Mouse (Mus musculus): ENCODE measurements at regions not wholly inside any gene's neighbourhood (a gene's known extent, or its start where the extent isn't known, plus 50 kb on each side); places are given as distances from the start of the nearest gene placed in this dataset.
A peak's percentile ranks its signal among the peaks of the same experiment; 100 is the strongest.
"Not testable (repeated sequence)": the region's sequence is repeated elsewhere in the genome, so short reads cannot be mapped to it uniquely, and the experiment has no call there.

- Histone ChIP-seq H3K4me2 (peak overlapping the region; percentile 32), H3K9ac (ENCODE audit: low read depth, low read length) (no peak overlapping the region), H3K4me1 (replicated peaks; ENCODE audit: control insufficient read depth, insufficient read depth, low read length) (no peaks in the 10 kb centered on the region), H3K36me3 (ENCODE audit: control insufficient read depth, insufficient read depth, low read length) (no peaks in the 10 kb centered on the region), H3K4me3 (ENCODE audit: low read depth, low read length) (no peak overlapping the region), H3K27ac (ENCODE audit: low read depth, low read length) (no peak overlapping the region), H3K27me3 (replicated peaks; ENCODE audit: control insufficient read depth, insufficient read depth, low read length) (0 out of 2 replicates have a peak, but pooled peaks cover 2% of the 10 kb centered on the region), H3K9me3 (ENCODE audit: control insufficient read depth, low read length) (no peaks in the 10 kb centered on the region)
- ATAC-seq (replicated peaks; ENCODE audit: low FRiP score) (no peak), DNase-seq (ENCODE audit: low spot score) (peak; percentile 49)
- 32% methylated on average over 16 of the region's 16 CpGs for WGBS
These were observed 206.7 kb upstream of the Zfp703 start for GRCm38 (mm10) chr8:26770424-26770886.

DNA sequence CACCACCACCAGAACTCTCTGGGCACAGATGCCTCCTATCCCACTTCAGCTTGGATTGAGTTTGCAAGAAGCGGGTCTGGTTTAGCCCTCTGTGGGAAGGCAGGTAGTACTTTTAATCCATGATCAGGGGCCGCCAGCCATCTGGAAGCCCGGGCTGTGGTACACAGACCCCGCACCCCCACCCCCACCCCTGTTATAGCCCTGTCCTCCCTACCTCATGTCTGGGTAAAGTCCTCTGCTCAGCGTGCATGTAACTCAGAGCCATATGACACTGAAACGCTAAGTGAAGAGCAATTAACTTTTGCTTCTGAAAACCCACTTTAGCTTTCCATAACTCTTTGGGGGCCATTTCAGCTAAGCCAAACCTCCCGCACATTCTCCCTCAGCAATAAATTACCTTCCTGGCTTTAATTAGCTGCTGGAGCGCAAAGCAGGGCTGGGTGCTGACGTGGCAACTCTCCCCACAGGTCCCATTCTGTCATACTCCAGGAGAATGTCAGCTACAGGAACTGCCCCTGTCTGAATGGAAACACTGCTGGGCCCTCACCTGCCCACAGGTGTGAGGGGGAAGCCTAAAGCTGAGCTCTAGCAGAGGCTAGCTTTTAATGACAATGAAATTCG is 198.1 kb upstream of the Zfp703 start:
- H3K9me3 ChIP-seq (ENCODE audit: control insufficient read depth, low read length), result no peaks in the 10 kb centered on the region
- DNase-seq (ENCODE audit: low spot score) (no peak), ATAC-seq (replicated peaks; ENCODE audit: low FRiP score) (no peak)
- H3K27ac ChIP-seq (ENCODE audit: low read depth, low read length), result no peak overlapping the region
- H3K27me3 ChIP-seq (replicated peaks; ENCODE audit: control insufficient read depth, insufficient read depth, low read length), result peaks cover 14% of the 10 kb centered on the region
- WGBS, result 55% methylated on average over 10 of the region's 10 CpGs
- no peak overlapping the region for H3K4me2 ChIP-seq
- no peaks in the 10 kb centered on the region for H3K4me1 ChIP-seq (replicated peaks; ENCODE audit: control insufficient read depth, insufficient read depth, low read length)
- no peak overlapping the region for H3K4me3 ChIP-seq (ENCODE audit: low read depth, low read length)
- H3K9ac ChIP-seq (ENCODE audit: low read depth, low read length), result no peak overlapping the region
- H3K36me3 ChIP-seq (ENCODE audit: control insufficient read depth, insufficient read depth, low read length), result no peaks in the 10 kb centered on the region

- Histone ChIP-seq H3K4me3 (ENCODE audit: low read depth, low read length) (no peak overlapping the region), H3K27me3 (replicated peaks; ENCODE audit: control insufficient read depth, insufficient read depth, low read length) (peaks cover 14% of the 10 kb centered on the region), H3K27ac (ENCODE audit: low read depth, low read length) (no peak overlapping the region), H3K9ac (ENCODE audit: low read depth, low read length) (no peak overlapping the region), H3K4me1 (replicated peaks; ENCODE audit: control insufficient read depth, insufficient read depth, low read length) (no peaks in the 10 kb centered on the region), H3K4me2 (peak overlapping the region; percentile 31; the same call in 1 of the 2 replicates), H3K9me3 (ENCODE audit: control insufficient read depth, low read length) (no peaks in the 10 kb centered on the region), H3K36me3 (ENCODE audit: control insufficient read depth, insufficient read depth, low read length) (no peaks in the 10 kb centered on the region)
- ATAC-seq (replicated peaks; ENCODE audit: low FRiP score), result no peak
- 22% methylated on average over 19 of the region's 19 CpGs for WGBS
- no peak for DNase-seq (ENCODE audit: low spot score)
These were observed 196.6 kb upstream of the Zfp703 start for GRCm38 (mm10) chr8:26780515-26780914.

- not testable (repeated sequence) for H3K9ac ChIP-seq (ENCODE audit: low read depth, low read length); H3K4me2 ChIP-seq; H3K36me3 ChIP-seq (ENCODE audit: control insufficient read depth, insufficient read depth, low read length); H3K9me3 ChIP-seq (ENCODE audit: control insufficient read depth, low read length); H3K27ac ChIP-seq (ENCODE audit: low read depth, low read length); H3K4me1 ChIP-seq (replicated peaks; ENCODE audit: control insufficient read depth, insufficient read depth, low read length); DNase-seq (ENCODE audit: low spot score); H3K4me3 ChIP-seq (ENCODE audit: low read depth, low read length); ATAC-seq (replicated peaks; ENCODE audit: low FRiP score)
- H3K27me3 ChIP-seq (replicated peaks; ENCODE audit: control insufficient read depth, insufficient read depth, low read length), result peaks cover 12% of the 10 kb centered on the region
- WGBS, result 81% methylated on average over 8 of the region's 8 CpGs
These were observed 194.2 kb upstream of the Zfp703 start for GRCm38 (mm10) chr8:26782936-26783335.

DNA sequence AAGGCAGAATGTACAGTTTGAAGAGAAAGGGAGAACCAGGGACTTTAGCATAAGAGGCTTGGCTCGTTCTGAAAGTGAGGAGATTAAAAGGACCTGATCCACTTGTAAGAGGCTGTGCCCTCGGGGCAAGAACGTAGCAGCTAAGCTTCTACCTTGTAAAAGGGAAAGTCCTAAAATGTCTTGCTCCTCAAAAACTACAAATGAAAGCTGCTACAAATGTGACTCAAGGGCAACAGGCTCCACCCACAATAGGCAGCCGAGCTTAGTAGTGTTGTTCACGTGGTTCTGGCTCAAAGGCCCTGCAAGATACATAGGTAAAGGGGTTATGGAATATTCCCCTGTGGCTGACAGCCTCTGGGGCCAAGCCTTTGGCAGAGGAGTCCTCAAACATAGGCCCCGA is 192.7 kb upstream of the Zfp703 start:
- no peak overlapping the region for H3K4me2 ChIP-seq
- H3K9ac ChIP-seq (ENCODE audit: low read depth, low read length), result no peak overlapping the region
- H3K9me3 ChIP-seq (ENCODE audit: control insufficient read depth, low read length), result no peaks in the 10 kb centered on the region
- H3K27ac ChIP-seq (ENCODE audit: low read depth, low read length), result no peak overlapping the region
- DNase-seq (ENCODE audit: low spot score) (no peak), ATAC-seq (replicated peaks; ENCODE audit: low FRiP score) (no peak)
- no peaks in the 10 kb centered on the region for H3K36me3 ChIP-seq (ENCODE audit: control insufficient read depth, insufficient read depth, low read length)
- 71% methylated on average over 6 of the region's 6 CpGs for whole genome bisulfite sequencing
- no peak overlapping the region for H3K4me3 ChIP-seq (ENCODE audit: low read depth, low read length)
- H3K4me1 ChIP-seq (replicated peaks; ENCODE audit: control insufficient read depth, insufficient read depth, low read length), result no peaks in the 10 kb centered on the region
- peaks cover 8% of the 10 kb centered on the region for H3K27me3 ChIP-seq (replicated peaks; ENCODE audit: control insufficient read depth, insufficient read depth, low read length)

GRCm38 (mm10) chr8:26791795-26792194 is 185.3 kb upstream of the Zfp703 start:
- Histone ChIP-seq H3K4me1 (replicated peaks; ENCODE audit: control insufficient read depth, insufficient read depth, low read length) (no peaks in the 10 kb centered on the region), H3K4me2 (no peak overlapping the region), H3K27ac (ENCODE audit: low read depth, low read length) (no peak overlapping the region), H3K9ac (ENCODE audit: low read depth, low read length) (no peak overlapping the region), H3K4me3 (ENCODE audit: low read depth, low read length) (no peak overlapping the region), H3K36me3 (ENCODE audit: control insufficient read depth, insufficient read depth, low read length) (no peaks in the 10 kb centered on the region), H3K9me3 (ENCODE audit: control insufficient read depth, low read length) (no peaks in the 10 kb centered on the region), H3K27me3 (replicated peaks; ENCODE audit: control insufficient read depth, insufficient read depth, low read length) (no peaks in the 10 kb centered on the region)
- no peak for DNase-seq (ENCODE audit: low spot score)
- WGBS, result 59% methylated on average over 2 of the region's 2 CpGs
- no peak for ATAC-seq (replicated peaks; ENCODE audit: low FRiP score)

- WGBS, result 81% methylated on average over 9 of the region's 9 CpGs
- no peaks in the 10 kb centered on the region for H3K27me3 ChIP-seq (replicated peaks; ENCODE audit: control insufficient read depth, insufficient read depth, low read length)
- no peak overlapping the region for H3K27ac ChIP-seq (ENCODE audit: low read depth, low read length)
- no peak overlapping the region for H3K4me2 ChIP-seq
- H3K4me3 ChIP-seq (ENCODE audit: low read depth, low read length), result no peak overlapping the region
- H3K4me1 ChIP-seq (replicated peaks; ENCODE audit: control insufficient read depth, insufficient read depth, low read length), result no peaks in the 10 kb centered on the region
- no peaks in the 10 kb centered on the region for H3K36me3 ChIP-seq (ENCODE audit: control insufficient read depth, insufficient read depth, low read length)
- ATAC-seq (replicated peaks; ENCODE audit: low FRiP score) (no peak), DNase-seq (ENCODE audit: low spot score) (no peak)
- H3K9me3 ChIP-seq (ENCODE audit: control insufficient read depth, low read length), result no peaks in the 10 kb centered on the region
- H3K9ac ChIP-seq (ENCODE audit: low read depth, low read length), result no peak overlapping the region
These were observed 183.4 kb upstream of the Zfp703 start for GRCm38 (mm10) chr8:26793606-26794292.

- H3K9me3 ChIP-seq (ENCODE audit: control insufficient read depth, low read length), result no peaks in the 10 kb centered on the region
- no peak overlapping the region for H3K4me2 ChIP-seq
- H3K9ac ChIP-seq (ENCODE audit: low read depth, low read length), result no peak overlapping the region
- WGBS, result 78% methylated on average over 4 of the region's 4 CpGs
- H3K27ac ChIP-seq (ENCODE audit: low read depth, low read length), result no peak overlapping the region
- H3K4me1 ChIP-seq (replicated peaks; ENCODE audit: control insufficient read depth, insufficient read depth, low read length), result no peaks in the 10 kb centered on the region
- no peaks in the 10 kb centered on the region for H3K27me3 ChIP-seq (replicated peaks; ENCODE audit: control insufficient read depth, insufficient read depth, low read length)
- DNase-seq (ENCODE audit: low spot score), result no peak
- no peak overlapping the region for H3K4me3 ChIP-seq (ENCODE audit: low read depth, low read length)
- no peak for ATAC-seq (replicated peaks; ENCODE audit: low FRiP score)
- H3K36me3 ChIP-seq (ENCODE audit: control insufficient read depth, insufficient read depth, low read length), result no peaks in the 10 kb centered on the region
These were observed 182.7 kb upstream of the Zfp703 start for GRCm38 (mm10) chr8:26794411-26794810.

GRCm38 (mm10) chr8:26795616-26796015 is 181.5 kb upstream of the Zfp703 start:
- Histone ChIP-seq H3K4me2 (no peak overlapping the region), H3K9ac (ENCODE audit: low read depth, low read length) (no peak overlapping the region), H3K9me3 (ENCODE audit: control insufficient read depth, low read length) (no peaks in the 10 kb centered on the region), H3K4me1 (replicated peaks; ENCODE audit: control insufficient read depth, insufficient read depth, low read length) (no peaks in the 10 kb centered on the region), H3K27ac (ENCODE audit: low read depth, low read length) (no peak overlapping the region), H3K36me3 (ENCODE audit: control insufficient read depth, insufficient read depth, low read length) (no peaks in the 10 kb centered on the region), H3K27me3 (replicated peaks; ENCODE audit: control insufficient read depth, insufficient read depth, low read length) (no peaks in the 10 kb centered on the region), H3K4me3 (ENCODE audit: low read depth, low read length) (no peak overlapping the region)
- ATAC-seq (replicated peaks; ENCODE audit: low FRiP score) (no peak), DNase-seq (ENCODE audit: low spot score) (no peak)
- WGBS, result 83% methylated on average over 8 of the region's 8 CpGs
